Mouse (Mus musculus) embryonic facial prominence, embryonic 14.5 days (tissue): ENCODE results near the gene Psmd8. TPM values are rescaled to one million over a fixed set of nuclear protein-coding genes. Genes with fewer than 3 reads are reported as not detected.
A peak's percentile ranks its signal among the peaks of the same experiment; 100 is the strongest.

Source experiments
- ATAC-seq: fragments of 200-750 bp; cut with Nextera tagmentation; 2 replicates; pipeline ENCODE4 v1.8.0; 2017; ENCODE audit warnings: low read depth, moderate number of reproducible peaks, moderate TSS enrichment
- DNase-seq: peaks from one replicate; pipeline ENCODE4 v3.0.0-alpha.2; 2015; ENCODE audit warnings: low spot score
- H3K27ac ChIP-seq: fragments of 300-500 bp; sonication (generic); replicated peaks from 2 replicates; pipeline ENCODE4 v1.5.1; 2014; ENCODE audit warnings: low read depth, mild to moderate bottlenecking, low read length, moderate library complexity
- H3K27me3 ChIP-seq: fragments of 300-500 bp; sonication (generic); replicated peaks from 2 replicates; pipeline ENCODE4 v1.6.1; 2014; ENCODE audit warnings: low read length; ENCODE audit not compliant: control insufficient read depth, insufficient read depth
- H3K36me3 ChIP-seq: fragments of 300-500 bp; sonication (generic); 2 replicates; pipeline ENCODE4 v1.6.1; 2014; ENCODE audit warnings: low read length, mixed read lengths; ENCODE audit not compliant: control insufficient read depth, insufficient read depth
- H3K4me1 ChIP-seq: fragments of 300-500 bp; sonication (generic); 2 replicates; pipeline ENCODE4 v1.6.1; 2014; ENCODE audit warnings: antibody characterized with exemption, low read length; ENCODE audit not compliant: control insufficient read depth, insufficient read depth
- H3K4me2 ChIP-seq: fragments of 300-500 bp; sonication (generic); 2 replicates; pipeline ENCODE4 v1.6.1; 2014; ENCODE audit warnings: low read depth, mild to moderate bottlenecking, low read length, moderate library complexity, mixed read lengths
- H3K4me3 ChIP-seq: fragments of 300-500 bp; sonication (generic); 2 replicates; pipeline ENCODE4 v1.5.1; 2014; ENCODE audit warnings: low read depth, mild to moderate bottlenecking, low read length
- H3K9ac ChIP-seq: fragments of 300-500 bp; sonication (generic); 2 replicates; pipeline ENCODE4 v1.6.1; 2014; ENCODE audit warnings: low read depth, mild to moderate bottlenecking, low read length, moderate library complexity, mixed read lengths
- H3K9me3 ChIP-seq: fragments of 300-500 bp; sonication (generic); 2 replicates; pipeline ENCODE4 v1.6.1; 2016; ENCODE audit warnings: low read length; ENCODE audit not compliant: control insufficient read depth
- WGBS: fragments of 180-500 bp; shearing (Covaris S2); extraction: QIAGEN DNeasy Blood & Tissue Kit; methylation state at CpG from one replicate; pipeline ENCODE4 v1.1.7; 2014; 5-methylcytosine and 5-hydroxymethylcytosine counted together
- polyA plus RNA-seq: library from polyadenylated mRNA; unstranded; fragments of >200 nt; fragmentation: Nextera tagmentation; extraction: Ambion mirVana; gene quantifications from 2 replicates; pipeline ENCODE4 v1.2.1, GENCODE M21; 2014

Psmd8 gene
- polyA plus RNA-seq, 1 experiment from 2014 or later, result 244 TPM

DNA sequence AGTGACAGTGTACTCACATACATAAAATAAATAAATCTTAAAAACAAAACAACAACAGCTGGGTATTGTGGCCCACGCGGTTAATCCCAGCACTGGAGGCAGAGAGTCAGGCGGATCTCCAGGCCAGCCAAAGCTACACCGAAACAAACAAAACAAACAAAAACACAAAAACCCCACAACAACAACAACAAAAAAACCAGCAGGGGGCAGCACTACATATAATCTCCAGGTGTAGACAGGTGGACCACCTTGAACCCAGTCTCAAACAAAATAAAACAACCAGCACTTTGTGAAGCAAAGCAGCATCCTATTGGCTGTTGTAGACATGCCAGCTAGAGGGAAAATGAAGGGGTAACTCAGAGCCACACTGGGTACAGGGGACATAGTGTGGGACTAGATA lies 2.4 kb downstream of the Psmd8 start:
- peaks cover 10% of the 10 kb centered on the region; the same call in 1 of the 2 replicates for H3K4me1 ChIP-seq
- H3K9me3 ChIP-seq, result no peaks in the 10 kb centered on the region
- 83% methylated on average over 4 of the region's 4 CpGs for WGBS
- peaks cover 20% of the 10 kb centered on the region for H3K27me3 ChIP-seq
- H3K4me3 ChIP-seq, result no peak overlapping the region
- H3K4me2 ChIP-seq, result no peak overlapping the region
- no peak overlapping the region for H3K27ac ChIP-seq
- ATAC-seq, result no peak
- H3K9ac ChIP-seq, result no peak overlapping the region
- peaks cover 46% of the 10 kb centered on the region for H3K36me3 ChIP-seq
- no peak for DNase-seq

DNA sequence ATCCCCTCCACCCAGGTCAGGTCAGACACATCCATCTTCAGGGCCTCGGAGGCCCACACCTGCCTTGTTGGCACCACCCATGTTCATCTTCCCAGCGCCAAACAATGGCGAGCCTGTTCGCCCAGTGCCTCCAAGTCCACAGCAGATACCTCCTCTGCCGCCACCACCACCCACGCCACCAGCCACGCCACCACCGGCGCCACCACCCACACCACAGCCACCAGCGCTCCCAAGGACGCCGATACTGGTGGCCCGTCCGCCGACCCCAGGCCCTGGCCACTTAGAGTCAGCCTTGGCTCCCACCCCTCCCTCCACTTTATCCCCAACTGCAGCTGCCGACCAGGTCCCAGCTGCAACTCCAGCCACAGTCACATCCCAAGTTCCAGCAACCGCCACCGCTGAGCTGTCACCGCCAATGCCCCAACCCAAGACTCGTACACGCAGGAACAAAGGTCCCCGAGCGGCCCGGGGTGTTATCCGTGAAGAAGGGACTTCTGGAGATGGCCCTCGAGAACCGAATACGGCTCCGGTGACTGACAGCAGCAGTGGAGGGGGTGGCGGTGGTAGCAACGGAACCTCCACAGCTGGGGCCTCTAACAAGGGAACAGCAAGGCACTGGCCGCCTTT lies 8.0 kb downstream of the Psmd8 start:
- peak overlapping the region; percentile 59; the same call in 1 of the 2 replicates for H3K4me3 ChIP-seq
- peaks cover 16% of the 10 kb centered on the region for H3K4me1 ChIP-seq
- H3K27ac ChIP-seq, result no peak overlapping the region
- H3K9me3 ChIP-seq, result no peaks in the 10 kb centered on the region
- ATAC-seq (no peak), DNase-seq (no peak)
- H3K9ac ChIP-seq, result no peak overlapping the region
- H3K4me2 ChIP-seq, result no peak overlapping the region
- peaks cover 42% of the 10 kb centered on the region for H3K27me3 ChIP-seq
- H3K36me3 ChIP-seq, result peaks cover 49% of the 10 kb centered on the region
- WGBS, result 32% methylated on average over 21 of the region's 32 CpGs

- Histone ChIP-seq H3K36me3 (peaks cover 42% of the 10 kb centered on the region), H3K4me3 (peak overlapping the region; percentile 59), H3K4me2 (peak overlapping the region; percentile 78), H3K4me1 (peaks cover 16% of the 10 kb centered on the region), H3K9me3 (no peaks in the 10 kb centered on the region), H3K9ac (peak overlapping the region; percentile 61), H3K27ac (no peak overlapping the region), H3K27me3 (peaks cover 42% of the 10 kb centered on the region)
- ATAC-seq (no peak), DNase-seq (no peak)
- WGBS, result 9% methylated on average over 18 of the region's 34 CpGs
These were observed 8.9 kb downstream of the Psmd8 start for GRCm38 (mm10) chr7:29171562-29172097.

- H3K27ac ChIP-seq, result no peak overlapping the region; the same call in 1 of the 2 replicates
- H3K4me1 ChIP-seq, result peaks cover 16% of the 10 kb centered on the region
- peaks cover 36% of the 10 kb centered on the region for H3K36me3 ChIP-seq
- peak overlapping the region; percentile 78 for H3K4me2 ChIP-seq
- H3K9ac ChIP-seq, result peak overlapping the region; percentile 61
- H3K4me3 ChIP-seq, result peak overlapping the region; percentile 59
- 2% methylated on average over 38 of the region's 43 CpGs for WGBS
- H3K9me3 ChIP-seq, result no peaks in the 10 kb centered on the region
- peaks cover 42% of the 10 kb centered on the region for H3K27me3 ChIP-seq
- ATAC-seq (no peak), DNase-seq (peak; percentile 50)
These were observed 9.5 kb downstream of the Psmd8 start for GRCm38 (mm10) chr7:29170755-29171561.

DNA sequence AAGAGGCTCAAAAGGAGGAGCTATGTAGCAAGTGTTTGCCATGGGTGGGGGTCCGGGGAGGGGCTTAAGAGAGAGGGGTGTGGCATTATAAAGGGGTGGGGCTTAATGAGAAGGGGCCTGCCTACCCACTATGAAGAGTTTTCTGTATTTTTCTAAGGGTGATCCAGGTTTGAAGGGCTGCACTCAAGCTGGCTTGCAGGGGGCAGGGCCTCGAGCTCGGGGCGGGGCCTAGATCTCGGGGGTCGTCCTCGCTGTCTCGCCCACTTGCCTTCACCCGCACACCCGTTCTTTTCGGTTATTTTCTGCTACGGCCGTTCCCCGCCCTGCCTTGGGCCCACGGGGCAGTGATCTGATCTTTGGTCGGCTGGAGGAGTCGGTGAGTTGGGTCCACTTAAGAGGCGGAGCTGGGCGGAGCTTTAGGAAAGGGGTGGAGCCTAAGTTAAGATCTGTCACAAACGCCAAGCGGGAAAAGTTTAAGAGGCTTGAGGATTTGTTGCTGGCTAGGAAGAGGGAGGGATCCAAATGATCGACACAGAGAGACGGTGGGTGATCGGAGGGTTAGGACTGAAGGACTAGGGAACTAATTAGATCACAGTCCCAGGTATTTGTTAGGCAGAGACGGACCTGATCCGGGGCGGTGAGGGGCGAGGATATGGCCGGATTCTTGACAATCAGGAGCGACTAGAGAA lies 10.3 kb downstream of the Psmd8 start, which contains the start of the genes Ggn and Spred3:
Gene Ggn (plus strand): TSS at position 145 of the 689 bp plus-strand sequence.
Gene Spred3 (minus strand): TSS at position 346 of the 689 bp plus-strand sequence.
- peak within 1 kb of the TSS; percentile 59 for H3K4me3 ChIP-seq
- peaks cover 16% of the 10 kb centered on the region for H3K4me1 ChIP-seq
- H3K27me3 ChIP-seq, result peaks cover 42% of the 10 kb centered on the region
- H3K27ac ChIP-seq, result peak within 1 kb of the TSS; percentile 49; the same call in 1 of the 2 replicates
- H3K4me2 ChIP-seq, result peak within 1 kb of the TSS; percentile 78
- DNase-seq (peak; percentile 88), ATAC-seq (peak; percentile 76)
- peaks cover 28% of the 10 kb centered on the region for H3K36me3 ChIP-seq
- peak within 1 kb of the TSS; percentile 61 for H3K9ac ChIP-seq
- no peaks in the 10 kb centered on the region for H3K9me3 ChIP-seq
- 1% methylated on average over 30 of the region's 30 CpGs for WGBS

GRCm38 (mm10) chr7:29169231-29170065 lies 11.1 kb downstream of the Psmd8 start:
- H3K4me1 ChIP-seq, result peaks cover 16% of the 10 kb centered on the region
- peak overlapping the region; percentile 59 for H3K4me3 ChIP-seq
- H3K4me2 ChIP-seq, result peak overlapping the region; percentile 78
- H3K27ac ChIP-seq, result peak overlapping the region; percentile 49; the same call in 1 of the 2 replicates
- ATAC-seq (peak; percentile 89), DNase-seq (peak; percentile 93)
- H3K9me3 ChIP-seq, result no peaks in the 10 kb centered on the region
- peak overlapping the region; percentile 61 for H3K9ac ChIP-seq
- H3K27me3 ChIP-seq, result peaks cover 35% of the 10 kb centered on the region
- WGBS, result under 1% methylated on average over 28 of the region's 39 CpGs
- H3K36me3 ChIP-seq, result peaks cover 21% of the 10 kb centered on the region

GRCm38 (mm10) chr7:29168791-29169230 lies 11.7 kb downstream of the Psmd8 start:
- ATAC-seq (no peak), DNase-seq (no peak)
- H3K27me3 ChIP-seq, result peaks cover 28% of the 10 kb centered on the region
- WGBS, result 1% methylated on average over 12 of the region's 14 CpGs
- peak overlapping the region; percentile 78 for H3K4me2 ChIP-seq
- H3K4me3 ChIP-seq, result peak overlapping the region; percentile 59
- H3K9me3 ChIP-seq, result no peaks in the 10 kb centered on the region
- peak overlapping the region; percentile 49; the same call in 1 of the 2 replicates for H3K27ac ChIP-seq
- peaks cover 14% of the 10 kb centered on the region for H3K36me3 ChIP-seq
- peak overlapping the region; percentile 61 for H3K9ac ChIP-seq
- peaks cover 16% of the 10 kb centered on the region for H3K4me1 ChIP-seq
